Mouse (Mus musculus) embryo, embryonic 10 days (tissue): ENCODE data around the gene Grin2d.
A peak's percentile ranks its signal among the peaks of the same experiment; 100 is the strongest.

Experiments
- DNase-seq: peaks from one replicate; pipeline ENCODE4 v3.0.0-alpha.2; 2015; ENCODE audit warnings: low spot score

The Grin2d gene

GRCm38 (mm10) chr7:45783511-45784091 lies 94.6 kb downstream of the Grin2d start, which contains the start of gene Lmtk3:
Gene Lmtk3, plus strand, starts transcription at chr7:45783738.
- peak; percentile 78 for DNase-seq

- no peak for DNase-seq
Measured at GRCm38 (mm10) chr7:45782271-45782670, 95.9 kb downstream of the Grin2d start.
